Mouse (Mus musculus) kidney, embryonic 16.5 days (tissue): Measurements from ENCODE around the gene Hoxd3. TPM values are rescaled to one million over a fixed set of nuclear protein-coding genes. Genes with fewer than 3 reads are reported as not detected.

Source experiments
- ATAC-seq: fragments of 200-750 bp; cut with Nextera tagmentation; 2 replicates; pipeline ENCODE4 v1.8.0; 2017; ENCODE audit warnings: moderate TSS enrichment; ENCODE audit not compliant: low FRiP score, low TSS enrichment
- H3K27ac ChIP-seq: fragments of 300-500 bp; sonication (generic); 2 replicates; pipeline ENCODE4 v1.5.1; 2014; ENCODE audit warnings: low read length
- H3K27me3 ChIP-seq: fragments of 300-500 bp; sonication (generic); 2 replicates; pipeline ENCODE4 v1.6.1; 2014; ENCODE audit warnings: low read length, control low read depth, mixed read lengths; ENCODE audit not compliant: insufficient read depth
- H3K36me3 ChIP-seq: fragments of 300-500 bp; sonication (generic); 2 replicates; pipeline ENCODE4 v1.6.1; 2014; ENCODE audit warnings: low read length, control low read depth, mixed read lengths; ENCODE audit not compliant: insufficient read depth
- H3K4me1 ChIP-seq: fragments of 300-500 bp; sonication (generic); 2 replicates; pipeline ENCODE4 v1.6.1; 2014; ENCODE audit warnings: low read length, control low read depth, mixed read lengths; ENCODE audit not compliant: insufficient read depth
- H3K4me2 ChIP-seq: fragments of 300-500 bp; sonication (generic); replicated peaks from 2 replicates; pipeline ENCODE4 v1.6.1; 2014; ENCODE audit warnings: low read depth, low read length
- H3K4me3 ChIP-seq: fragments of 300-500 bp; sonication (generic); 2 replicates; pipeline ENCODE4 v1.5.1; 2014; ENCODE audit warnings: mild to moderate bottlenecking, low read length
- H3K9ac ChIP-seq: fragments of 300-500 bp; sonication (generic); replicated peaks from 2 replicates; pipeline ENCODE4 v1.6.1; 2014; ENCODE audit warnings: low read length
- H3K9me3 ChIP-seq: fragments of 300-500 bp; sonication (generic); 2 replicates; pipeline ENCODE4 v1.6.1; 2016; ENCODE audit warnings: low read length, control low read depth
- WGBS: fragments of 180-500 bp; shearing (Covaris S2); extraction: QIAGEN DNeasy Blood & Tissue Kit; methylation state at CpG from one replicate; pipeline ENCODE4 v1.1.7; 2014; 5-methylcytosine and 5-hydroxymethylcytosine counted together
- polyA plus RNA-seq: library from polyadenylated mRNA; unstranded; fragments of >200 nt; fragmentation: Nextera tagmentation; extraction: Ambion mirVana; gene quantifications from 2 replicates; pipeline ENCODE4 v1.2.1, GENCODE M21; 2015

Gene Hoxd3
- polyA plus RNA-seq, 1 experiment from 2014 or later = 15.4 TPM

- WGBS = under 1% methylated on average over 56 of the region's 56 CpGs
- H3K4me2 ChIP-seq = peak within 1 kb of the TSS; percentile 80
- H3K9ac ChIP-seq = peak within 1 kb of the TSS; percentile 92
- peak within 1 kb of the TSS; percentile 98 for H3K27ac ChIP-seq
- peaks cover 33% of the 10 kb centered on the region for H3K4me1 ChIP-seq
- H3K27me3 ChIP-seq = peaks cover 3% of the 10 kb centered on the region; the same call in 1 of the 2 replicates
- no peaks in the 10 kb centered on the region for H3K9me3 ChIP-seq
- peak within 1 kb of the TSS; percentile 82 for H3K4me3 ChIP-seq
- ATAC-seq = peak; percentile 90
- no peaks in the 10 kb centered on the region; the same call in 1 of the 2 replicates for H3K36me3 ChIP-seq
Measured at GRCm38 (mm10) chr2:74691022-74691951, 20.4 kb upstream of the Hoxd3 start, which contains the start of gene Hoxd10. Gene Hoxd10, plus strand, starts transcription at chr2:74691924.

GRCm38 (mm10) chr2:74691995-74692807 is 19.5 kb upstream of the Hoxd3 start:
- WGBS = 2% methylated on average over 35 of the region's 35 CpGs
- no peaks in the 10 kb centered on the region; the same call in 1 of the 2 replicates for H3K36me3 ChIP-seq
- ATAC-seq = no peak
- peak overlapping the region; percentile 92 for H3K9ac ChIP-seq
- no peaks in the 10 kb centered on the region for H3K9me3 ChIP-seq
- H3K4me1 ChIP-seq = peaks cover 42% of the 10 kb centered on the region
- H3K4me2 ChIP-seq = peak overlapping the region; percentile 80
- H3K4me3 ChIP-seq = peak overlapping the region; percentile 82
- peak overlapping the region; percentile 98 for H3K27ac ChIP-seq
- H3K27me3 ChIP-seq = peaks cover 3% of the 10 kb centered on the region; the same call in 1 of the 2 replicates

- H3K27me3 ChIP-seq = peaks cover 3% of the 10 kb centered on the region; the same call in 1 of the 2 replicates
- peak overlapping the region; percentile 80 for H3K4me2 ChIP-seq
- H3K9me3 ChIP-seq = no peaks in the 10 kb centered on the region
- peak overlapping the region; percentile 82 for H3K4me3 ChIP-seq
- H3K36me3 ChIP-seq = no peaks in the 10 kb centered on the region; the same call in 1 of the 2 replicates
- WGBS = 4% methylated on average over 20 of the region's 20 CpGs
- peaks cover 42% of the 10 kb centered on the region for H3K4me1 ChIP-seq
- H3K27ac ChIP-seq = peak overlapping the region; percentile 98
- peak overlapping the region; percentile 92 for H3K9ac ChIP-seq
- ATAC-seq = no peak
Measured at GRCm38 (mm10) chr2:74692808-74693431, 18.8 kb upstream of the Hoxd3 start.

- H3K9ac ChIP-seq = peak overlapping the region; percentile 92
- peak overlapping the region; percentile 82 for H3K4me3 ChIP-seq
- no peaks in the 10 kb centered on the region for H3K9me3 ChIP-seq
- no peaks in the 10 kb centered on the region; the same call in 1 of the 2 replicates for H3K36me3 ChIP-seq
- WGBS = 28% methylated on average over 4 of the region's 4 CpGs
- H3K4me2 ChIP-seq = peak overlapping the region; percentile 80
- ATAC-seq = no peak
- H3K27me3 ChIP-seq = no peaks in the 10 kb centered on the region
- H3K27ac ChIP-seq = peak overlapping the region; percentile 98
- H3K4me1 ChIP-seq = peaks cover 39% of the 10 kb centered on the region
Measured at GRCm38 (mm10) chr2:74693432-74693827, 18.3 kb upstream of the Hoxd3 start.

GRCm38 (mm10) chr2:74694066-74694465 is 17.7 kb upstream of the Hoxd3 start:
- H3K36me3 ChIP-seq = no peaks in the 10 kb centered on the region; the same call in 1 of the 2 replicates
- H3K9ac ChIP-seq = peak overlapping the region; percentile 92
- peaks cover 39% of the 10 kb centered on the region for H3K4me1 ChIP-seq
- H3K4me3 ChIP-seq = peak overlapping the region; percentile 82
- peak overlapping the region; percentile 80 for H3K4me2 ChIP-seq
- peak overlapping the region; percentile 98 for H3K27ac ChIP-seq
- ATAC-seq = no peak
- no peaks in the 10 kb centered on the region for H3K27me3 ChIP-seq
- 5% methylated on average over 16 of the region's 16 CpGs for WGBS
- H3K9me3 ChIP-seq = no peaks in the 10 kb centered on the region

GRCm38 (mm10) chr2:74695383-74695782 is 16.3 kb upstream of the Hoxd3 start:
- Histone ChIP-seq H3K9ac (peak overlapping the region; percentile 99), H3K36me3 (no peaks in the 10 kb centered on the region; the same call in 1 of the 2 replicates), H3K27ac (peak overlapping the region; percentile 99; the same call in 1 of the 2 replicates), H3K4me1 (peaks cover 46% of the 10 kb centered on the region), H3K9me3 (no peaks in the 10 kb centered on the region), H3K4me3 (peak overlapping the region; percentile 82), H3K27me3 (no peaks in the 10 kb centered on the region), H3K4me2 (peak overlapping the region; percentile 80)
- WGBS = 41% methylated on average over 1 of the region's 1 CpGs
- no peak for ATAC-seq

- peak overlapping the region; percentile 82 for H3K4me3 ChIP-seq
- WGBS = 27% methylated on average over 7 of the region's 7 CpGs
- peak overlapping the region; percentile 80 for H3K4me2 ChIP-seq
- peak overlapping the region; percentile 99 for H3K9ac ChIP-seq
- H3K27ac ChIP-seq = peak overlapping the region; percentile 99
- peaks cover 50% of the 10 kb centered on the region for H3K4me1 ChIP-seq
- H3K27me3 ChIP-seq = no peaks in the 10 kb centered on the region
- H3K36me3 ChIP-seq = no peaks in the 10 kb centered on the region; the same call in 1 of the 2 replicates
- H3K9me3 ChIP-seq = no peaks in the 10 kb centered on the region
- no peak for ATAC-seq
Measured at GRCm38 (mm10) chr2:74695813-74696430, 15.8 kb upstream of the Hoxd3 start.

- WGBS = 10% methylated on average over 34 of the region's 34 CpGs
- peak overlapping the region; percentile 80 for H3K4me2 ChIP-seq
- H3K36me3 ChIP-seq = no peaks in the 10 kb centered on the region; the same call in 1 of the 2 replicates
- no peaks in the 10 kb centered on the region for H3K9me3 ChIP-seq
- no peaks in the 10 kb centered on the region for H3K27me3 ChIP-seq
- H3K9ac ChIP-seq = peak overlapping the region; percentile 99
- peak; percentile 41 for ATAC-seq
- H3K4me3 ChIP-seq = peak overlapping the region; percentile 82
- peaks cover 51% of the 10 kb centered on the region for H3K4me1 ChIP-seq
- peak overlapping the region; percentile 99 for H3K27ac ChIP-seq
Measured at GRCm38 (mm10) chr2:74696442-74697335, 15.0 kb upstream of the Hoxd3 start.
